Mouse (Mus musculus): Measurements from ENCODE around the gene Tbcd. TPM values are rescaled to one million over a fixed set of nuclear protein-coding genes. Genes with fewer than 3 reads are reported as not detected.
A peak's percentile ranks its signal among the peaks of the same experiment; 100 is the strongest.
"Not testable (repeated sequence)": the region's sequence is repeated elsewhere in the genome, so short reads cannot be mapped to it uniquely, and the experiment has no call there.

Gene Tbcd
- polyA plus RNA-seq, 1 experiment from 2014 or later = 54.2 TPM

- Histone ChIP-seq H3K27ac (replicated peaks) (0 out of 2 replicates have a peak overlapping the region, but pooled peaks have one; percentile 17), H3K9me3 (replicated peaks) (no peaks in the 10 kb centered on the region), H3K36me3 (peaks cover 7% of the 10 kb centered on the region; the same call in 1 of the 2 replicates), H3K4me1 (peaks cover 8% of the 10 kb centered on the region; the same call in 1 of the 2 replicates), H3K4me3 (no peak overlapping the region), H3K27me3 (ENCODE audit: low read depth, poor library complexity, severe bottlenecking) (no peaks in the 10 kb centered on the region)
- no peak for DNase-seq (ENCODE audit: low spot score)
- WGBS = 87% methylated on average over 6 of the region's 6 CpGs
These were observed 203.5 kb downstream of the Tbcd start for GRCm38 (mm10) chr11:121655166-121655806.

GRCm38 (mm10) chr11:121655807-121656511, 204.2 kb downstream of the Tbcd start:
- WGBS = 86% methylated on average over 6 of the region's 6 CpGs
- Histone ChIP-seq H3K4me1 (peaks cover 8% of the 10 kb centered on the region; the same call in 1 of the 2 replicates), H3K9me3 (replicated peaks) (no peaks in the 10 kb centered on the region), H3K27me3 (ENCODE audit: low read depth, poor library complexity, severe bottlenecking) (no peaks in the 10 kb centered on the region), H3K36me3 (peaks cover 6% of the 10 kb centered on the region; the same call in 1 of the 2 replicates), H3K27ac (replicated peaks) (no peak overlapping the region), H3K4me3 (no peak overlapping the region)
- DNase-seq (ENCODE audit: low spot score) = no peak

GRCm38 (mm10) chr11:121658151-121658550, 206.4 kb downstream of the Tbcd start:
- no peak for DNase-seq (ENCODE audit: low spot score)
- 56% methylated on average over 1 of the region's 1 CpGs for WGBS
- H3K4me1 ChIP-seq = peaks cover 8% of the 10 kb centered on the region; the same call in 1 of the 2 replicates
- no peak overlapping the region for H3K4me3 ChIP-seq
- H3K27me3 ChIP-seq (ENCODE audit: low read depth, poor library complexity, severe bottlenecking) = no peaks in the 10 kb centered on the region
- H3K27ac ChIP-seq (replicated peaks) = no peak overlapping the region
- peaks cover 6% of the 10 kb centered on the region; the same call in 1 of the 2 replicates for H3K36me3 ChIP-seq
- H3K9me3 ChIP-seq (replicated peaks) = no peaks in the 10 kb centered on the region

- DNase-seq (ENCODE audit: low spot score); H3K27me3 ChIP-seq (ENCODE audit: low read depth, poor library complexity, severe bottlenecking); H3K4me3 ChIP-seq; H3K27ac ChIP-seq (replicated peaks); H3K9me3 ChIP-seq (replicated peaks); H3K4me1 ChIP-seq: not testable (repeated sequence)
- peaks cover 18% of the 10 kb centered on the region for H3K36me3 ChIP-seq
- WGBS = 91% methylated on average over 2 of the region's 2 CpGs
These were observed 208.9 kb downstream of the Tbcd start for GRCm38 (mm10) chr11:121660604-121661003.

- no peaks in the 10 kb centered on the region for H3K9me3 ChIP-seq (replicated peaks)
- H3K27me3 ChIP-seq (ENCODE audit: low read depth, poor library complexity, severe bottlenecking) = no peaks in the 10 kb centered on the region
- WGBS = 95% methylated on average over 2 of the region's 2 CpGs
- no peak for DNase-seq (ENCODE audit: low spot score)
- H3K4me1 ChIP-seq = no peaks in the 10 kb centered on the region
- peaks cover 18% of the 10 kb centered on the region for H3K36me3 ChIP-seq
- no peak overlapping the region for H3K27ac ChIP-seq (replicated peaks)
- no peak overlapping the region for H3K4me3 ChIP-seq
These were observed 209.4 kb downstream of the Tbcd start for GRCm38 (mm10) chr11:121661116-121661515.

Other genes starting within 250 kb of the Tbcd start
- gene Hexdc, start 247.5 kb upstream of the Tbcd start, polyA plus RNA-seq (2016; fragmentation: Nextera tagmentation; extraction: Ambion mirVana) = 5.1 and 6.6 TPM in 2 replicates
- gene Ogfod3, start 247.2 kb upstream of the Tbcd start, polyA plus RNA-seq (2016; fragmentation: Nextera tagmentation; extraction: Ambion mirVana) = 23.8 and 25.9 TPM in 2 replicates
- gene Cybc1, start 222.6 kb upstream of the Tbcd start, polyA plus RNA-seq (2016; fragmentation: Nextera tagmentation; extraction: Ambion mirVana) = 35.2 and 39.0 TPM in 2 replicates
- gene Narf, start 214.7 kb upstream of the Tbcd start, polyA plus RNA-seq (2016; fragmentation: Nextera tagmentation; extraction: Ambion mirVana) = 59.3 and 71.0 TPM in 2 replicates
- gene Foxk2, start 192.0 kb upstream of the Tbcd start, polyA plus RNA-seq (2016; fragmentation: Nextera tagmentation; extraction: Ambion mirVana) = 8.8 TPM in 2 replicates
- 100 and 103 TPM in 2 replicates for gene Wdr45b, start 97.5 kb upstream of the Tbcd start, polyA plus RNA-seq (2016; fragmentation: Nextera tagmentation; extraction: Ambion mirVana)
- 1.3 and 2.0 TPM in 2 replicates for gene Rab40b, start 63.7 kb upstream of the Tbcd start, polyA plus RNA-seq (2016; fragmentation: Nextera tagmentation; extraction: Ambion mirVana)
- gene Fn3krp, start 30.5 kb upstream of the Tbcd start, polyA plus RNA-seq (2016; fragmentation: Nextera tagmentation; extraction: Ambion mirVana) = 7.0 and 8.8 TPM in 2 replicates
- gene Fn3k, start 17.0 kb upstream of the Tbcd start, polyA plus RNA-seq (2016; fragmentation: Nextera tagmentation; extraction: Ambion mirVana) = 0.94 and 1.3 TPM in 2 replicates
- gene Zfp750, start 67.4 kb downstream of the Tbcd start, polyA plus RNA-seq (2016; fragmentation: Nextera tagmentation; extraction: Ambion mirVana) = 0.46 and 0.67 TPM in 2 replicates
- 7.2 and 7.7 TPM in 2 replicates for gene B3gntl1, start 221.2 kb downstream of the Tbcd start, polyA plus RNA-seq (2016; fragmentation: Nextera tagmentation; extraction: Ambion mirVana)
- gene Metrnl, start 249.6 kb downstream of the Tbcd start, polyA plus RNA-seq (2016; fragmentation: Nextera tagmentation; extraction: Ambion mirVana) = 12.8 TPM in 2 replicates